ENCODE assay signal across 21 mouse cellular contexts in the genomic region with DNA sequence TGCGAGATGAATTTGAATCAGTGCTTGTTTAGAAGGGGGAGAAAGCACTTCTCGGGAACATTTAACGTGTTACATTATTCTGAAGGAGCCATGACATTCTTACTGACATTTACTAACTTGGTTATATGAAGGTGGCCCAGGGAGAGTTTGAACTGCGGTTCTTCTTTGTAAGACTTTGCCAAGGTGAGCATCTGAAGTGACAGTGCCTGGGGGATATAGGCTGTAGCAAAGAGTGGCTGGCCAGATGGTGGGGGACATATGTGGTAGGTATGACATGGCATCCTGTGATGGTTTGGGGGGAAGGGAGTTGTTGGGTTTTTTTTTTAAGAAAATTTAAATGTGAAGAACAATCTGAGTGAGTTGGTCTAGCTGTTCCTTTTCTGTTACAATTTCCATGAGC.
A peak's percentile ranks its signal among the peaks of the same experiment; 100 is the strongest.
DNase-seq lines count a peak whose midpoint lies in the region; ATAC-seq and TF ChIP-seq lines count a peak whose summit lies in the region.
"Had no signal": no experiment of that assay in that cellular context is flagged by ENCODE, and none has a peak within 500 bp of the region (broad histone marks: within the 10 kb centered on the region; RNA-seq: fewer than 3 reads in every experiment).

No protein-coding gene starts in this region.

- no peak overlapping the region for H3K4me3 ChIP-seq in MEL (ENCODE audit: control insufficient read depth in 1 of 2, insufficient read depth in 1 of 2, low read depth in 2 of 2, low read length in 2 of 2)
- H3K4me3 ChIP-seq in cortical plate, adult 2 months (ENCODE audit: insufficient read depth, low read length) = peak overlapping the region; percentile 66
- peak overlapping the region; percentile 28 for H3K4me3 ChIP-seq in hindbrain, embryonic 12.5 days
- H3K4me3 ChIP-seq in midbrain, embryonic 13.5 days (replicated peaks) = peak overlapping the region; percentile 51
- H3K4me3 ChIP-seq: embryonic facial prominence, embryonic 13.5 days; heart, embryonic 12.5 days; limb, embryonic 10.5 days; megakaryocyte, embryonic 14.5 days had no signal

- WGBS in hindbrain, embryonic 12.5 days = 70% methylated on average over 4 of the region's 4 CpGs
- 63% methylated on average over 4 of the region's 4 CpGs for WGBS in midbrain, embryonic 13.5 days

- no peaks in the 10 kb centered on the region for H3K79me2 ChIP-seq in MEL (ENCODE audit: control insufficient read depth, insufficient read depth, low read length, poor library complexity)

- intact Hi-C loops in left cerebral cortex, postnatal 10 days (cut with DNase I) = loop anchor here (5.0 kb wide), 2 partner anchors 106 to 176 kb away; partner anchors contain the start of gene Gemin8

- H3K36me3 ChIP-seq in MEL (ENCODE audit: control insufficient read depth in 1 of 2, insufficient read depth in 2 of 2, low read length in 2 of 2) = peaks cover 13 to 24% of the 10 kb centered on the region in 2 experiments
- H3K36me3 ChIP-seq in hindbrain, embryonic 12.5 days = no peaks in the 10 kb centered on the region
- H3K36me3 ChIP-seq in midbrain, embryonic 13.5 days = no peaks in the 10 kb centered on the region
- H3K36me3 ChIP-seq: embryonic facial prominence, embryonic 13.5 days; G1E; heart, embryonic 12.5 days; limb, embryonic 10.5 days had no signal

- no peak overlapping the region for H3K27ac ChIP-seq in MEL (ENCODE audit: control insufficient read depth, low read depth, low read length)
- peak overlapping the region; percentile 77; the same call in 1 of the 2 replicates for H3K27ac ChIP-seq in cortical plate, adult 2 months (ENCODE audit: insufficient read depth, low read length)
- no peak overlapping the region for H3K27ac ChIP-seq in hindbrain, embryonic 12.5 days
- no peak overlapping the region for H3K27ac ChIP-seq in midbrain, embryonic 13.5 days
- H3K27ac ChIP-seq: embryonic facial prominence, embryonic 13.5 days; limb, embryonic 10.5 days; liver, embryonic 14.5 days had no signal

- H3K9ac ChIP-seq in MEL (ENCODE audit: control insufficient read depth, low read depth, low read length, poor library complexity, severe bottlenecking) = no peak overlapping the region
- H3K9ac ChIP-seq in hindbrain, embryonic 12.5 days = no peak overlapping the region
- H3K9ac ChIP-seq in midbrain, embryonic 13.5 days (replicated peaks) = peak overlapping the region; percentile 51
- H3K9ac ChIP-seq: embryonic facial prominence, embryonic 13.5 days; heart, embryonic 12.5 days; liver, embryonic 14.5 days had no signal

- TF ChIP-seq CTCF in MEL (IDR thresholded peaks at IDR 0.05 in 2 of 3, conservative IDR thresholded peaks at IDR 0.05 in 1 of 3; ENCODE audit: control insufficient read depth in 1 of 3, insufficient read depth in 1 of 3, low read depth in 2 of 3, low read length in 3 of 3, poor library complexity in 1 of 3, severe bottlenecking in 1 of 3) = no peak
- no peak for TF ChIP-seq CTCF in cortical plate, adult 2 months (IDR thresholded peaks at IDR 0.05; ENCODE audit: extremely low read depth, insufficient read depth, low read length)

- TF ChIP-seq POLR2A in MEL (IDR thresholded peaks at IDR 0.05; ENCODE audit: control insufficient read depth in 1 of 2, insufficient read depth in 1 of 2, low read depth in 1 of 2, low read length in 2 of 2, poor library complexity in 1 of 2) = no peak
- TF ChIP-seq POLR2A in cortical plate, adult 2 months (IDR thresholded peaks at IDR 0.05; ENCODE audit: extremely low read depth, insufficient read depth, low read length) = no peak

- no peaks in the 10 kb centered on the region for H3K4me1 ChIP-seq in MEL (ENCODE audit: control insufficient read depth in 1 of 2, insufficient read depth in 2 of 2, low read length in 2 of 2)
- peaks cover 2% of the 10 kb centered on the region for H3K4me1 ChIP-seq in cortical plate, adult 2 months (ENCODE audit: control insufficient read depth, insufficient read depth, low read length)
- H3K4me1 ChIP-seq in hindbrain, embryonic 12.5 days = peaks cover 8% of the 10 kb centered on the region
- peaks cover 17% of the 10 kb centered on the region for H3K4me1 ChIP-seq in midbrain, embryonic 13.5 days (replicated peaks)
- H3K4me1 ChIP-seq: embryonic facial prominence, embryonic 13.5 days; heart, embryonic 12.5 days; limb, embryonic 10.5 days had no signal

- peak; percentile 63 for DNase-seq in MEL (ENCODE audit: low read depth, low spot score)
- no peak for DNase-seq in adrenal gland, adult (ENCODE audit: inconsistent age in 2 of 2, low spot score in 1 of 2)
- DNase-seq in right cerebral cortex, postnatal 4 days = no peak
- DNase-seq in left cerebral cortex, postnatal 10 days (ENCODE audit: extremely low spot score in 1 of 2, low spot score in 2 of 2) = no peak
- DNase-seq: adrenal gland, postnatal 36 days; gastrocnemius, postnatal 25 days; heart, postnatal 36 days; kidney, postnatal 14 days; layer of hippocampus, adult 9-11 months; lung, postnatal 10 days; retina, postnatal 1 day had no signal

- peak overlapping the region; percentile 50 for H3K4me2 ChIP-seq in hindbrain, embryonic 12.5 days (replicated peaks)
- peak overlapping the region; percentile 54 for H3K4me2 ChIP-seq in midbrain, embryonic 13.5 days (replicated peaks)
- H3K4me2 ChIP-seq: embryonic facial prominence, embryonic 13.5 days; heart, embryonic 12.5 days had no signal

- TF ChIP-seq EP300 in MEL (IDR thresholded peaks at IDR 0.05; ENCODE audit: low read depth in 1 of 2, low read length in 2 of 2) = no peak

- H3K9me3 ChIP-seq in MEL (replicated peaks; ENCODE audit: insufficient read depth, low read length) = no peaks in the 10 kb centered on the region
- no peaks in the 10 kb centered on the region for H3K9me3 ChIP-seq in hindbrain, embryonic 12.5 days (replicated peaks)
- H3K9me3 ChIP-seq in midbrain, embryonic 13.5 days = no peaks in the 10 kb centered on the region
- H3K9me3 ChIP-seq: embryonic facial prominence, embryonic 13.5 days; G1E; heart, embryonic 12.5 days; limb, embryonic 10.5 days; megakaryocyte, embryonic 14.5 days had no signal

- TF ChIP-seq RAD21 in MEL (IDR thresholded peaks at IDR 0.05; ENCODE audit: low read depth, low read length) = no peak

- no peak for ATAC-seq in hindbrain, embryonic 12.5 days (ENCODE audit: low FRiP score)
- no peak for ATAC-seq in midbrain, embryonic 13.5 days
- ATAC-seq: intestine, postnatal 0 days had no signal

- H3K27me3 ChIP-seq in MEL (ENCODE audit: control insufficient read depth in 1 of 2, insufficient read depth in 2 of 2, low read length in 2 of 2) = no peaks in the 10 kb centered on the region
- H3K27me3 ChIP-seq in hindbrain, embryonic 12.5 days = peaks cover 7% of the 10 kb centered on the region; the same call in 1 of the 2 replicates
- H3K27me3 ChIP-seq in midbrain, embryonic 13.5 days = peaks cover 13% of the 10 kb centered on the region; the same call in 1 of the 2 replicates
- H3K27me3 ChIP-seq: heart, embryonic 12.5 days had no signal

TF ChIP-seq in MEL, 35 proteins besides CTCF, POLR2A, EP300 and RAD21:
- no peak for TF ChIP-seq E2F4 (IDR thresholded peaks at IDR 0.05; ENCODE audit: borderline replicate concordance, low read depth, low read length)
- no peak for TF ChIP-seq CHD2 (IDR thresholded peaks at IDR 0.05; ENCODE audit: low read length)
- TF ChIP-seq CHD1 (IDR thresholded peaks at IDR 0.05; ENCODE audit: low read depth, low read length) = no peak
- no peak for TF ChIP-seq POLR2AphosphoS5 (IDR thresholded peaks at IDR 0.05; ENCODE audit: borderline replicate concordance, low read depth, low read length)
- no peak for TF ChIP-seq ZNF384 (IDR thresholded peaks at IDR 0.05; ENCODE audit: low read depth, low read length)
- no peak for TF ChIP-seq MAZ (IDR thresholded peaks at IDR 0.05; ENCODE audit: low read depth, low read length)
- TF ChIP-seq TCF12 (IDR thresholded peaks at IDR 0.05; ENCODE audit: low read depth, low read length) = no peak
- TF ChIP-seq ZC3H11A (IDR thresholded peaks at IDR 0.05; ENCODE audit: low read depth, low read length) = no peak
- TF ChIP-seq ZMIZ1 (IDR thresholded peaks at IDR 0.05; ENCODE audit: low read depth, low read length) = no peak
- TF ChIP-seq HCFC1 (IDR thresholded peaks at IDR 0.05; ENCODE audit: low read depth, low read length) = no peak
- no peak for TF ChIP-seq ETS1 (IDR thresholded peaks at IDR 0.05; ENCODE audit: low read depth, low read length)
- TF ChIP-seq USF2 (IDR thresholded peaks at IDR 0.05; ENCODE audit: borderline replicate concordance in 1 of 2, insufficient read depth in 1 of 2, low read depth in 1 of 2, low read length in 2 of 2) = no peak
- TF ChIP-seq GABPA (IDR thresholded peaks at IDR 0.05; ENCODE audit: low read depth, low read length) = no peak
- no peak for TF ChIP-seq TAL1 (IDR thresholded peaks at IDR 0.05; ENCODE audit: low read length)
- no peak for TF ChIP-seq MEF2A (IDR thresholded peaks at IDR 0.05; ENCODE audit: extremely low read depth, insufficient replicate concordance, low read depth, low read length, poor library complexity, severe bottlenecking)
- no peak for TF ChIP-seq GATA1 (IDR thresholded peaks at IDR 0.05; ENCODE audit: low read depth, low read length)

Comparison
In these comparisons a context has a peak if more than half of its experiments do, and no peak if none do; other contexts are left out.
1. H3K4me3 ChIP-seq: peak in cortical plate, adult 2 months (single experiment), hindbrain, embryonic 12.5 days (single experiment) and midbrain, embryonic 13.5 days (single experiment); none in MEL (0 of 2).